Mouse (Mus musculus) intestine, embryonic 15.5 days (tissue): ENCODE data around the gene Nr1h2. TPM values are rescaled to one million over a fixed set of nuclear protein-coding genes. Genes with fewer than 3 reads are reported as not detected.

Experiments
- ATAC-seq: fragments of 200-750 bp; cut with Nextera tagmentation; 2 replicates; pipeline ENCODE4 v1.8.0; 2017; ENCODE audit warnings: moderate TSS enrichment, moderate library complexity
- H3K27ac ChIP-seq: fragments of 300-500 bp; sonication (generic); 2 replicates; pipeline ENCODE4 v1.5.1; 2015; ENCODE audit warnings: mild to moderate bottlenecking, inconsistent platforms
- H3K27me3 ChIP-seq: fragments of 300-500 bp; sonication (generic); replicated peaks from 2 replicates; pipeline ENCODE4 v1.6.1; 2015; ENCODE audit warnings: inconsistent platforms
- H3K36me3 ChIP-seq: fragments of 300-500 bp; sonication (generic); 2 replicates; pipeline ENCODE4 v1.6.1; 2015; ENCODE audit warnings: inconsistent platforms
- H3K4me1 ChIP-seq: fragments of 300-500 bp; sonication (generic); replicated peaks from 2 replicates; pipeline ENCODE4 v1.6.1; 2015; ENCODE audit warnings: inconsistent platforms
- H3K4me2 ChIP-seq: fragments of 300-500 bp; sonication (generic); replicated peaks from 2 replicates; pipeline ENCODE4 v1.6.1; 2015; ENCODE audit warnings: mild to moderate bottlenecking, inconsistent platforms
- H3K4me3 ChIP-seq: fragments of 300-500 bp; sonication (generic); replicated peaks from 2 replicates; pipeline ENCODE4 v1.5.1; 2015; ENCODE audit warnings: inconsistent platforms
- H3K9ac ChIP-seq: fragments of 300-500 bp; sonication (generic); 2 replicates; pipeline ENCODE4 v1.6.1; 2015; ENCODE audit warnings: inconsistent platforms
- H3K9me3 ChIP-seq: fragments of 300-500 bp; sonication (generic); 2 replicates; pipeline ENCODE4 v1.6.1; 2016; ENCODE audit warnings: inconsistent platforms
- WGBS: fragments of 180-500 bp; shearing (Covaris S2); methylation state at CpG from one replicate; pipeline ENCODE4 v1.1.7; 2015; 5-methylcytosine and 5-hydroxymethylcytosine counted together
- polyA plus RNA-seq: library from polyadenylated mRNA; unstranded; fragments of >200 nt; fragmentation: Nextera tagmentation; extraction: Ambion mirVana; gene quantifications from 2 replicates; pipeline ENCODE4 v1.2.1, GENCODE M21; 2015

Gene Nr1h2
- polyA plus RNA-seq, 1 experiment from 2014 or later: 66.3 TPM

DNA sequence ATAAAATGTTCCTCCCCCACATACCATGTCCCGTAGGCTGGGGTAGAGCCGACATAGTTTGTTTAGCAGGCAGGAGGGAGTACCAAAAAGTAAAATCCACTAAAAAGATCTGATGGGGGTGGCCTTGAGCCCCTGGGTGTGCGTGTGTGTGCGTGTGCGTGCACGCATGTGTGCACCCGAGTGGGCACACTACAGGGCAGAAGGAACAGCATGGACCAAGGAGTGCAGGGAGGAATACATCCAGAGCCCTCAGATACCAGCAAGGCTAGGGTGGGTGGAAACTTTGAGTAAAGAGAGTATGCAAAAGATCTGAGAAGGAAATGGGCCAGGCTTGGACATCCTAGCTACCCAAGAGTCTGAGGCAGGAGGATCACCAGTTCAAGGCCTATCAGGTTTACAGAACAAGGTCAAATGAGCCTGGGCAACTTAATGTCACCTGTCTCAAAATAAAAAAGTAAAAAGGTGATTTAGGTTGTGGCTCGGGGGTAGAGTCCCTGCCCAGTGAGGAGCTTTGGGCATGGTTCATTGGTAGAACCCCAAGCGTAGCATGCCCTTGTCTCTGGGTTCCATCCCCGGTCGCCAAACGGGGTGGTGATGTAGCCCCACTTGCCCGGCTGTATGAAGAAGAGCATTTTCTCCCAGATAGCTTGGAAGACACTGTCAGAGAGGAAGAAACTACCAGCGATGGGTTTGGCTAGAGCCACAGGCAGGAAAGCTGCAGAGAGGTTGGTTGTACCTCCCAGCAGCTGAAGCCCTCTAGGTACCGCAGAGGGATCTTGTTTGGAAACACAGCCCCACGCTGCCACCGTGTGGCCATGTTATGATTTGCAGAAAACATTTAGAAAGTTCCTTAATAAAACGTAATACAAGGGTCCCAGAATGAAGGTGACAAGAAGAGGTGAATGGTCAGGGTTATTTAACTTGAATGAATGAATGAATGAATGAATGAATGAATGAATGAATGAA lies 7.0 kb upstream of the Nr1h2 start:
- Histone ChIP-seq H3K9ac (no peak overlapping the region), H3K4me1 (no peaks in the 10 kb centered on the region), H3K27me3 (0 out of 2 replicates have a peak, but pooled peaks cover 3% of the 10 kb centered on the region), H3K9me3 (no peaks in the 10 kb centered on the region), H3K36me3 (no peaks in the 10 kb centered on the region), H3K4me2 (no peak overlapping the region), H3K27ac (no peak overlapping the region), H3K4me3 (no peak overlapping the region)
- ATAC-seq: 0 out of 2 replicates have a peak, but pooled peaks have one; percentile 22
- WGBS: 54% methylated on average over 18 of the region's 18 CpGs

GRCm38 (mm10) chr7:44557629-44558028 lies 3.9 kb upstream of the Nr1h2 start:
- Histone ChIP-seq H3K9ac (no peak overlapping the region), H3K27me3 (0 out of 2 replicates have a peak, but pooled peaks cover 3% of the 10 kb centered on the region), H3K9me3 (no peaks in the 10 kb centered on the region), H3K27ac (no peak overlapping the region), H3K4me3 (no peak overlapping the region), H3K4me2 (no peak overlapping the region), H3K4me1 (peaks cover 6% of the 10 kb centered on the region), H3K36me3 (no peaks in the 10 kb centered on the region)
- no peak for ATAC-seq
- 69% methylated on average over 2 of the region's 2 CpGs for WGBS

DNA sequence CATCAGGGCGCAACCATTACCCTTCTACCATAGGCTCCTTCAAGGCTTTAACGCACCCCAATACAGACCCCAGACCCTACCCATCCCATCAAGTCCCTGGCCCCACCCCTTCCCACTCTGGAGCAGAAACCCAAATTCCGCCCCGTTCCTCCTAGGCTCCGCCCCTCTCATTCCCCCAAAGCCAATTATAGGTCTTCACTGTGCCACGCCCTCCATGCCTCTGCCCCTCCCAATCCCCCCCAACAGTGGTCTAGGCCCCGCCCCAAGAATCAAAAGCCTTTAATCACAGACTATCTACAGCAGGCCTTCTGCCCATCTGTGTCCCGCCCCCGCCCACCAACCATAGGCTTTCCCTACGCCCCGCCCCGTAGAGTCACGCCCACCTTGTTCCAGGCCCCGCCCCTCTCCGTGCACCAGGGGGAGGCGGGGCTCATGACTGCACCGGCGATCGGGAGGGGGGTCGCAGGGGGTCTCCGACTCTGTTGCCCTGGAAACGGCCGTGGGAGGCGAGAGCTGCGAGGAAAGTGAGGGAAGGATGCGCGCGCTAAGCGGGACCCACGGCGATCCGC lies 471 bp downstream of the Nr1h2 start:
- H3K36me3 ChIP-seq: peaks cover 23% of the 10 kb centered on the region
- peak overlapping the region; percentile 60 for H3K4me2 ChIP-seq
- H3K9ac ChIP-seq: peak overlapping the region; percentile 80
- no peaks in the 10 kb centered on the region for H3K9me3 ChIP-seq
- H3K4me1 ChIP-seq: peaks cover 9% of the 10 kb centered on the region
- peak; percentile 81 for ATAC-seq
- peak overlapping the region; percentile 99 for H3K4me3 ChIP-seq
- no peaks in the 10 kb centered on the region for H3K27me3 ChIP-seq
- under 1% methylated on average over 32 of the region's 32 CpGs for WGBS
- peak overlapping the region; percentile 99 for H3K27ac ChIP-seq

- Histone ChIP-seq H3K4me3 (peak overlapping the region; percentile 99; the same call in 1 of the 2 replicates), H3K4me1 (peaks cover 15% of the 10 kb centered on the region), H3K27me3 (no peaks in the 10 kb centered on the region), H3K4me2 (peak overlapping the region; percentile 60), H3K36me3 (peaks cover 23% of the 10 kb centered on the region), H3K9me3 (no peaks in the 10 kb centered on the region), H3K9ac (no peak overlapping the region), H3K27ac (no peak overlapping the region)
- WGBS: 85% methylated on average over 31 of the region's 31 CpGs
- no peak for ATAC-seq
These were observed 1.4 kb downstream of the Nr1h2 start for GRCm38 (mm10) chr7:44552141-44552908.

DNA sequence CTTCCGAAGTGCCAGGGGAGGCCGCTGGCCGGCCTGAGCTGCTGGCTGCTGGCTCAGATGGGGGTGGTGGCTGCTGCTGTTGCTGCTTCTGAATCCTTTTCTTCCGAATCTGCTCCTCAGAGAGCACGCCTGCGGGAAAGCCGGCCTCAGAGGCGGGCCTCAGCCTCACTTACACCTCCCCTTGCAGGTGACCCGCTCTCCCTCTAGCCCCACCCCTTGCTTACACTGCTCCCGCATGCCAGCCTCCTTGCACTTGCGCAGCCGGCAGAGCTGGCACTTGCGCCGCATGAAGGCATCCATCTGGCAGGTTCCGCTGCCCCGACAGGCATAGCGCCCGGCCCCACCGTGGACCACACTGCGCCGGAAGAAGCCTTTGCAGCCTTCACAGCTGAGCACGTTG lies 2.0 kb downstream of the Nr1h2 start:
- Histone ChIP-seq H3K9ac (no peak overlapping the region), H3K36me3 (peaks cover 23% of the 10 kb centered on the region), H3K4me2 (no peak overlapping the region), H3K27me3 (no peaks in the 10 kb centered on the region), H3K27ac (no peak overlapping the region), H3K4me3 (no peak overlapping the region), H3K4me1 (peaks cover 18% of the 10 kb centered on the region), H3K9me3 (no peaks in the 10 kb centered on the region)
- WGBS: 82% methylated on average over 22 of the region's 22 CpGs
- no peak for ATAC-seq

DNA sequence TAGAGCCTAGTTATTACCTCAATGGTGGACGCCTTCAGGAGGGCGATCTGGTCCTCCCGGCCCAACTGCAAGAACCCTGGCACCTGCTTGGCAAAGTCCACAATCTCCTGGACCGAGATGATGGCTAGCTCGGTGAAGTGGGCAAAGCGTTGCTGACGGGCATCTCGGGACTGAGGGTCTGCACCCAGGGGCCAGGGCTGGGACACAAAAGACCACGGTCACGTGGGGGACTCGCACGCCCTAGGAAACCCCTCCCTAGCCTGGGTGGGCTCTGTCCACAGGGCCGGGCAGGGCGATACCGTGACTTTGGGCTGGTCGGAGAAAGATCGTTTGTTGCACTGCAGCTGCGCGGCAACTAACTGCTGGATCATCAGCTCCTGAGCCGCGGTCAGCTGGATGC lies 2.5 kb downstream of the Nr1h2 start:
- no peak overlapping the region for H3K27ac ChIP-seq
- WGBS: 93% methylated on average over 21 of the region's 21 CpGs
- H3K9me3 ChIP-seq: no peaks in the 10 kb centered on the region
- ATAC-seq: no peak
- H3K27me3 ChIP-seq: no peaks in the 10 kb centered on the region
- no peak overlapping the region for H3K4me3 ChIP-seq
- H3K36me3 ChIP-seq: peaks cover 23% of the 10 kb centered on the region
- no peak overlapping the region for H3K9ac ChIP-seq
- peaks cover 18% of the 10 kb centered on the region for H3K4me1 ChIP-seq
- H3K4me2 ChIP-seq: no peak overlapping the region

GRCm38 (mm10) chr7:44550409-44550678 lies 3.4 kb downstream of the Nr1h2 start:
- H3K27me3 ChIP-seq: no peaks in the 10 kb centered on the region
- no peak for ATAC-seq
- H3K36me3 ChIP-seq: peaks cover 23% of the 10 kb centered on the region
- H3K9me3 ChIP-seq: no peaks in the 10 kb centered on the region
- peaks cover 18% of the 10 kb centered on the region for H3K4me1 ChIP-seq
- no peak overlapping the region for H3K27ac ChIP-seq
- WGBS: 93% methylated on average over 12 of the region's 12 CpGs
- H3K4me2 ChIP-seq: no peak overlapping the region
- no peak overlapping the region for H3K9ac ChIP-seq
- no peak overlapping the region for H3K4me3 ChIP-seq

GRCm38 (mm10) chr7:44549621-44550408 lies 3.9 kb downstream of the Nr1h2 start:
- Histone ChIP-seq H3K4me2 (no peak overlapping the region), H3K4me3 (no peak overlapping the region), H3K9me3 (no peaks in the 10 kb centered on the region), H3K9ac (no peak overlapping the region), H3K36me3 (peaks cover 23% of the 10 kb centered on the region), H3K27ac (no peak overlapping the region), H3K4me1 (peaks cover 18% of the 10 kb centered on the region), H3K27me3 (no peaks in the 10 kb centered on the region)
- no peak for ATAC-seq
- 96% methylated on average over 23 of the region's 23 CpGs for WGBS

DNA sequence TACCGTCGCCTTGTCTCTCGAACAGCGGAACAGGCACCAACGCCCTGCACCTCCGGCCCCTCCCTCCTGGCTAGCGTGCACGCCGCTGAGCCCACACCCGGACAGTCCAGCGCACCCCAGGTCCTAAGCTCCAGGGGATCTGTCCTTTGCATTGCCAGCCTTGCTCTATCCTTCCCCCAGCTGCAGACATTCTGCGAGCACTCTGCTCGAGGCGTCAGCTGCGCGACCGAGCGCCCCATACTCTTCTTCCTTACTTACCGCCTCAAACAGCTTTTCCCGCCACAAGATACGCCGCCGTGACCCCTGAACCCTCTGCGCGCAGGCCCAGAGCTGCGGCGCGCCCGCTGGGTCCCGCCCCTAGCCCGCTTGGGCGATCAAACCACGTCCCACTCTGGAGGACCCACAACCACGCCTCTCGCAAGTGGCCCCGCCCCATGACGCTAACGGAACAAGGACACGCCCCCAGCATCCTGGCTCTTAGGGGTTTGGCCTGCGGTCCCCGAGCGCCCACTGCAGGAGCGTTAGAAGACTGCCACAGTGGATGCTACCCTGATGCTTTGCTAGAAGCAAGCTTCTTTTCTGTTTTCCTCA lies 5.2 kb downstream of the Nr1h2 start, which contains the start of gene Pold1:
TSS of gene Pold1 (minus strand) at position 353 of the 591 bp plus-strand sequence.
- Histone ChIP-seq H3K4me3 (peak within 1 kb of the TSS; percentile 59), H3K27ac (peak within 1 kb of the TSS; percentile 75), H3K4me2 (peak within 1 kb of the TSS; percentile 77), H3K9me3 (no peaks in the 10 kb centered on the region), H3K27me3 (no peaks in the 10 kb centered on the region), H3K36me3 (peaks cover 23% of the 10 kb centered on the region), H3K4me1 (peaks cover 18% of the 10 kb centered on the region), H3K9ac (peak within 1 kb of the TSS; percentile 66)
- peak; percentile 96 for ATAC-seq
- under 1% methylated on average over 43 of the region's 43 CpGs for WGBS

GRCm38 (mm10) chr7:44547725-44548124 lies 6.0 kb downstream of the Nr1h2 start:
- peak overlapping the region; percentile 66 for H3K9ac ChIP-seq
- H3K36me3 ChIP-seq: peaks cover 27% of the 10 kb centered on the region
- no peak overlapping the region for H3K27ac ChIP-seq
- peak overlapping the region; percentile 77 for H3K4me2 ChIP-seq
- H3K9me3 ChIP-seq: no peaks in the 10 kb centered on the region
- H3K4me1 ChIP-seq: peaks cover 13% of the 10 kb centered on the region
- no peaks in the 10 kb centered on the region for H3K27me3 ChIP-seq
- no peak for ATAC-seq
- peak overlapping the region; percentile 59 for H3K4me3 ChIP-seq
- 24% methylated on average over 5 of the region's 5 CpGs for WGBS

DNA sequence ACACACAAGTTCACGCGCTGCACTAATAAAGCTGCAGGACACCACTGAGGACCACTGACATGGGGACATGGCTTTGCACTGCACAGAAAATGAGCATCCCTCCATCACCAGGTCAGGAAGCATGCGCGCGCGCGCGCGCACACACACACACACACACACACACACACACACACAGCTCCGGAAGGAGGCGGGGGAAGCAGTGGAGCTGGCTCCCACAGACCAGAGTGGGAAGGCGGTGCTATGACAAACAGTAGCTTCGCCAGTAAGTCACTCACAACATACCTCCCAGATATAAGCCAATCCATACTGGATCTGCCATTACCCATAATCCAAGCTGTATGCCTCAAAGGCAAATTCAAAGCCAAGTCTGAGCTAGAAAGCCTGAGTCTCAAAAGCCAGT lies 6.7 kb downstream of the Nr1h2 start:
- H3K9me3 ChIP-seq: no peaks in the 10 kb centered on the region
- peak overlapping the region; percentile 77 for H3K4me2 ChIP-seq
- H3K27me3 ChIP-seq: no peaks in the 10 kb centered on the region
- H3K4me1 ChIP-seq: peaks cover 9% of the 10 kb centered on the region
- no peak for ATAC-seq
- H3K4me3 ChIP-seq: no peak overlapping the region
- no peak overlapping the region for H3K27ac ChIP-seq
- peaks cover 29% of the 10 kb centered on the region for H3K36me3 ChIP-seq
- peak overlapping the region; percentile 66 for H3K9ac ChIP-seq
- WGBS: 92% methylated on average over 13 of the region's 13 CpGs
